Mouse (Mus musculus) adrenal gland, postnatal 14 days (tissue): ENCODE results near the gene 2310022B05Rik. TPM values are rescaled to one million over a fixed set of nuclear protein-coding genes. Genes with fewer than 3 reads are reported as not detected.
A peak's percentile ranks its signal among the peaks of the same experiment; 100 is the strongest.

Source experiments
- DNase-seq: peaks from one replicate; pipeline ENCODE4 v3.0.0; 2021; ENCODE audit warnings: mixed read lengths
- total RNA-seq: library from RNA; stranded (reverse); gene quantifications from 2 replicates; pipeline ENCODE4 v1.2.3, GENCODE M21; 2021

Gene 2310022B05Rik
- total RNA-seq, 1 experiment from 2014 or later = 38.6 TPM

- DNase-seq = peak; percentile 52
Observed at GRCm38 (mm10) chr8:124608239-124608971, 54.8 kb downstream of the 2310022B05Rik start.

DNA sequence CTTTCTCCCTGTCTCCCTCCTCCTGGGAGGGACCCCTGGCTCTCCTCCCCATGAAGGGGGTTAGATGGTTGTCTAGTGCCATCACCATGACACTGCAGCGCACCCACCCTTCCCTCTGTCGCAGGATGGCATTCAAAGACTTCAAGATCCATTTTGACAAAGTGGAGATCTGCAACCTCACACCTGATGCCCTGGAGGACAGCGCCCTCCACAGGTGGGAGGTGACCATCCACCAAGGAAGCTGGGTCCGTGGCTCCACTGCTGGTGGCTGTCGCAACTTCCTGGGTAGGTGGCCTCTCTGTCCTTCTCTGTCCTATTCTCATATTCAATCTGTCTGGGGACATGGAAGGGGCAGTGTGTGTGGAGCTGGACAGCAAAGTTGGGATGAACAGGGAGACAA is 59.1 kb downstream of the 2310022B05Rik start:
- peak; percentile 59 for DNase-seq

- peak; percentile 74 for DNase-seq
Observed at GRCm38 (mm10) chr8:124589393-124589792, 73.8 kb downstream of the 2310022B05Rik start.

DNA sequence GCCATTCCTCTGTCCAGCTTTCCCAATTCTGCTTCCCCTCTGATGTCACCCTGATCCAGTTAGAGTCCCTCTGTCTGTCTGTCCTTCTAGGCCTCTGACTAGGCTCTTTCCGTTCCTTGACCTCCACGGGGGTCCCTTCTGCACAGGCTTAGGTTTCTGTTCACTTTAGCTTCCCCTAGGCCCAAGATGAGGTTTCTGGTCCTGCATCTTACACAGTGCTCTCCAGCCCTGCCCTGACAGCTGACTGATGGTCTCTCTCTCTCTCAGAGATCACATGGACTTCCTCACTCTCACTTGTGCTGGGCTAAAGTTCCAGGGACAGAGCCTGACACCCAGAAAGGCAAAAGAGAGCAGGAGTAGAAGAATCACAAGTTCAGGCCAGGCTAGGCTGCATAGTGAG is 76.6 kb downstream of the 2310022B05Rik start:
- DNase-seq = no peak

Other genes starting within 250 kb of the 2310022B05Rik start
- gene Pgbd5, start 223.7 kb downstream of the 2310022B05Rik start, total RNA-seq = 5.4 and 5.9 TPM in 2 replicates
- gene Cog2, start 142.6 kb downstream of the 2310022B05Rik start, total RNA-seq = 40.4 and 40.9 TPM in 2 replicates
- 14.3 and 172 TPM in 2 replicates for gene Agt, start 93.7 kb downstream of the 2310022B05Rik start, total RNA-seq
- 0.26 TPM in 1 of 2 replicates, not detected in the other for gene Capn9, start 87.3 kb downstream of the 2310022B05Rik start, total RNA-seq
- gene Ttc13, start 58.6 kb upstream of the 2310022B05Rik start, total RNA-seq = 45.7 and 46.7 TPM in 2 replicates
- 9.6 and 12.4 TPM in 2 replicates for gene Arv1, start 58.8 kb upstream of the 2310022B05Rik start, total RNA-seq
- 1.8 TPM in 2 replicates for gene Fam89a, start 88.5 kb upstream of the 2310022B05Rik start, total RNA-seq
- gene Trim67, start 129.7 kb upstream of the 2310022B05Rik start, total RNA-seq = 4.7 and 5.4 TPM in 2 replicates
- gene Gnpat, start 199.7 kb upstream of the 2310022B05Rik start, total RNA-seq = 120 and 127 TPM in 2 replicates
- gene 2810004N23Rik, start 199.8 kb upstream of the 2310022B05Rik start, total RNA-seq = 27.0 and 29.8 TPM in 2 replicates
- 21.5 and 23.8 TPM in 2 replicates for gene Exoc8, start 234.3 kb upstream of the 2310022B05Rik start, total RNA-seq
- gene Sprtn, start 234.5 kb upstream of the 2310022B05Rik start, total RNA-seq = 20.1 and 21.3 TPM in 2 replicates